In the genomic region with DNA sequence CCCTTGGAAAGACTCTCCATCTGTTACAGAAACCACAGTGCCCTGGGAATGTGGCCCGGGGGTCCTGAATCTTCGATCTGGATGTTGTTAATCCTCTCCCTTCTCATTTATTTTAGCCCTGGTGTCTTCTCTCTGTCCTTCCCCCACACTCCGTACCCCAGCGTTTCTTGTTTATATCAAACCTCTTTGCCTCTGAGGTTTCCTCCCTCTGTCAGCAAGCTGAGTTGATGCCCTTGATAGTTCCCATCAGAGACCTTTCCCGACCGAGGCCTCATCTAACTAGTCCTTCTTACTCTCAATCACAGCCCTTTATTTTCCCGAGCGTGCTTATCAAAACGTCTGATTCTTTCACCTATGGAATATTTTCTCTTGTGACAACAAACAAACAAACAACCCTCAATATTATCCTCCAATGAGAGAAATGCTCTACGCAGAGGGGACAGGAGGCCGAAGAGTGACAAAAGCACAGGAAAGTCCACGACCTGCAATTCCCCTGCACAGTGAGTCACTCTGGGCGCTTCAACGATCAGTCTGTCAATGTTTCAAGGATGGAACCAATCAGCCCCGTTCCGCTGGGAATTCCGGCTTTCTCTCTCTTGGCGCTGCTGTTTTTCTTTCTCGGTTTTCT, we compare ENCODE assay signal across 8 mouse cellular contexts. TPM values are rescaled to one million over a fixed set of nuclear protein-coding genes. Genes with fewer than 3 reads are reported as not detected.
DNase-seq lines count a peak whose midpoint lies in the region; ATAC-seq lines count a peak whose summit lies in the region.

No protein-coding gene starts in this region.

- WGBS in kidney, embryonic 16.5 days = 1% methylated on average over 19 of the region's 19 CpGs
- WGBS in hindbrain, embryonic 11.5 days = 2% methylated on average over 19 of the region's 19 CpGs
- WGBS in midbrain, embryonic 15.5 days = under 1% methylated on average over 19 of the region's 19 CpGs

- H3K27ac ChIP-seq in kidney, embryonic 16.5 days (ENCODE audit: low read length) = peak overlapping the region; percentile 88
- peak overlapping the region; percentile 87 for H3K27ac ChIP-seq in brown adipose tissue, adult 24 weeks (replicated peaks; ENCODE audit: low read depth, low read length)
- peak overlapping the region; percentile 79 for H3K27ac ChIP-seq in hindbrain, embryonic 11.5 days (ENCODE audit: low read depth, low read length)
- peak overlapping the region; percentile 95 for H3K27ac ChIP-seq in midbrain, embryonic 15.5 days

- no peaks in the 10 kb centered on the region for H3K9me3 ChIP-seq in kidney, embryonic 16.5 days (ENCODE audit: low read length)
- H3K9me3 ChIP-seq in hindbrain, embryonic 11.5 days (ENCODE audit: control insufficient read depth, low read length) = no peaks in the 10 kb centered on the region
- H3K9me3 ChIP-seq in midbrain, embryonic 15.5 days = no peaks in the 10 kb centered on the region

- ATAC-seq in kidney, embryonic 16.5 days (ENCODE audit: low FRiP score, low TSS enrichment) = no peak
- peak; percentile 38 for ATAC-seq in hindbrain, embryonic 11.5 days (ENCODE audit: low FRiP score)
- ATAC-seq in midbrain, embryonic 15.5 days (replicated peaks) = peak; percentile 9

- H3K27me3 ChIP-seq in kidney, embryonic 16.5 days (ENCODE audit: insufficient read depth, low read length) = no peaks in the 10 kb centered on the region
- no peaks in the 10 kb centered on the region for H3K27me3 ChIP-seq in hindbrain, embryonic 11.5 days (ENCODE audit: control insufficient read depth, insufficient read depth, low read length)
- H3K27me3 ChIP-seq in midbrain, embryonic 15.5 days (replicated peaks) = no peaks in the 10 kb centered on the region

- peak overlapping the region; percentile 71 for H3K9ac ChIP-seq in kidney, embryonic 16.5 days (replicated peaks; ENCODE audit: low read length)
- H3K9ac ChIP-seq in hindbrain, embryonic 11.5 days (ENCODE audit: low read depth, low read length) = peak overlapping the region; percentile 64
- peak overlapping the region; percentile 62 for H3K9ac ChIP-seq in midbrain, embryonic 15.5 days

- H3K4me2 ChIP-seq in kidney, embryonic 16.5 days (replicated peaks; ENCODE audit: low read depth, low read length) = peak overlapping the region; percentile 85
- H3K4me2 ChIP-seq in hindbrain, embryonic 11.5 days (replicated peaks; ENCODE audit: low read depth, low read length) = peak overlapping the region; percentile 68
- H3K4me2 ChIP-seq in midbrain, embryonic 15.5 days = peak overlapping the region; percentile 92

- H3K4me3 ChIP-seq in kidney, embryonic 16.5 days (ENCODE audit: low read length) = peak overlapping the region; percentile 85
- peak overlapping the region; percentile 96 for H3K4me3 ChIP-seq in brown adipose tissue, adult 24 weeks (ENCODE audit: insufficient read depth, low read depth, low read length)
- H3K4me3 ChIP-seq in hindbrain, embryonic 11.5 days (ENCODE audit: low read depth, low read length) = peak overlapping the region; percentile 87
- peak overlapping the region; percentile 84 for H3K4me3 ChIP-seq in midbrain, embryonic 15.5 days

- H3K4me1 ChIP-seq in kidney, embryonic 16.5 days (ENCODE audit: insufficient read depth, low read length) = peaks cover 23% of the 10 kb centered on the region
- peaks cover 9% of the 10 kb centered on the region for H3K4me1 ChIP-seq in brown adipose tissue, adult 24 weeks (ENCODE audit: control insufficient read depth, insufficient read depth, insufficient read length, low read length)
- 0 out of 2 replicates have a peak, but pooled peaks cover 3% of the 10 kb centered on the region for H3K4me1 ChIP-seq in hindbrain, embryonic 11.5 days (replicated peaks; ENCODE audit: control insufficient read depth, insufficient read depth, low read length)
- peaks cover 31% of the 10 kb centered on the region for H3K4me1 ChIP-seq in midbrain, embryonic 15.5 days

- no peaks in the 10 kb centered on the region for H3K36me3 ChIP-seq in kidney, embryonic 16.5 days (ENCODE audit: insufficient read depth, low read length)
- H3K36me3 ChIP-seq in hindbrain, embryonic 11.5 days (ENCODE audit: control insufficient read depth, insufficient read depth, low read length) = no peaks in the 10 kb centered on the region
- no peaks in the 10 kb centered on the region for H3K36me3 ChIP-seq in midbrain, embryonic 15.5 days (replicated peaks)

- no peak for DNase-seq in kidney, adult 18-20 months
- peak; percentile 26 for DNase-seq in hindbrain, embryonic 11.5 days (ENCODE audit: low spot score)
- no peak for DNase-seq in urinary bladder, adult 2 months (ENCODE audit: low spot score)
- DNase-seq in adipocyte (ENCODE audit: low spot score) = no peak
- DNase-seq in gastrocnemius, postnatal 25 days = no peak

RNA-seq across cellular contexts. Expression of gene Borcs6, which starts 0.7 kb away (rescaled TPM):
- 8.0 and 9.1 TPM in 2 replicates for polyA plus RNA-seq in kidney, embryonic 16.5 days (2015; fragmentation: Nextera tagmentation; extraction: Ambion mirVana)
- 8.1 and 8.3 TPM in 2 replicates for polyA plus RNA-seq in brown adipose tissue, adult 24 weeks (2012; ENCODE audit: insufficient read depth, insufficient read length, missing spikeins)
- 9.8 and 11.6 TPM in 2 replicates for polyA plus RNA-seq in hindbrain, embryonic 11.5 days (2014; fragmentation: Nextera tagmentation; extraction: Ambion mirVana)
- 20.5 and 21.2 TPM in 2 replicates for polyA plus RNA-seq in midbrain, embryonic 15.5 days (2015; fragmentation: Nextera tagmentation; extraction: Ambion mirVana)
- 18.0 and 19.4 TPM in 2 replicates for polyA plus RNA-seq in urinary bladder, adult 2 months (2012; rRNA removed)
- 10 to 100 TPM; 15.5 to 15.9 TPM for total RNA-seq in gastrocnemius, postnatal 25 days (2021)

RNA-seq across cellular contexts. Expression of gene Tmem107, which starts 11.8 kb away (rescaled TPM):
- 61.0 and 68.1 TPM in 2 replicates for polyA plus RNA-seq in kidney, embryonic 16.5 days (2015; fragmentation: Nextera tagmentation; extraction: Ambion mirVana)
- 2.5 and 4.6 TPM in 2 replicates for polyA plus RNA-seq in brown adipose tissue, adult 24 weeks (2012; ENCODE audit: insufficient read depth, insufficient read length, missing spikeins)
- 52.4 and 54.6 TPM in 2 replicates for polyA plus RNA-seq in hindbrain, embryonic 11.5 days (2014; fragmentation: Nextera tagmentation; extraction: Ambion mirVana)
- polyA plus RNA-seq in midbrain, embryonic 15.5 days (2015; fragmentation: Nextera tagmentation; extraction: Ambion mirVana) = 33.5 and 37.7 TPM in 2 replicates
- polyA plus RNA-seq in urinary bladder, adult 2 months (2012; rRNA removed) = 17.9 and 25.8 TPM in 2 replicates
- total RNA-seq in gastrocnemius, postnatal 25 days (2021) = 1 to 10 TPM; 3.9 to 4.1 TPM

RNA-seq across cellular contexts. Expression of gene Aurkb, which starts 13.4 kb away (rescaled TPM):
- polyA plus RNA-seq in kidney, embryonic 16.5 days (2015; fragmentation: Nextera tagmentation; extraction: Ambion mirVana) = 176 and 177 TPM in 2 replicates
- polyA plus RNA-seq in brown adipose tissue, adult 24 weeks (2012; ENCODE audit: insufficient read depth, insufficient read length, missing spikeins) = 0.79 TPM in 1 of 2 replicates, not detected in the other
- 131 and 141 TPM in 2 replicates for polyA plus RNA-seq in hindbrain, embryonic 11.5 days (2014; fragmentation: Nextera tagmentation; extraction: Ambion mirVana)
- polyA plus RNA-seq in midbrain, embryonic 15.5 days (2015; fragmentation: Nextera tagmentation; extraction: Ambion mirVana) = 17.7 and 23.9 TPM in 2 replicates
- polyA plus RNA-seq in urinary bladder, adult 2 months (2012; rRNA removed) = 3.6 and 4.1 TPM in 2 replicates
- total RNA-seq in gastrocnemius, postnatal 25 days (2021) = under 1 TPM; 0.54 to 0.88 TPM

RNA-seq across cellular contexts. Expression of gene Vamp2, which starts 29.4 kb away (rescaled TPM):
- polyA plus RNA-seq in kidney, embryonic 16.5 days (2015; fragmentation: Nextera tagmentation; extraction: Ambion mirVana) = 81.5 and 114 TPM in 2 replicates
- 42.0 and 54.9 TPM in 2 replicates for polyA plus RNA-seq in brown adipose tissue, adult 24 weeks (2012; ENCODE audit: insufficient read depth, insufficient read length, missing spikeins)
- 85.1 and 98.1 TPM in 2 replicates for polyA plus RNA-seq in hindbrain, embryonic 11.5 days (2014; fragmentation: Nextera tagmentation; extraction: Ambion mirVana)
- 319 and 333 TPM in 2 replicates for polyA plus RNA-seq in midbrain, embryonic 15.5 days (2015; fragmentation: Nextera tagmentation; extraction: Ambion mirVana)
- polyA plus RNA-seq in urinary bladder, adult 2 months (2012; rRNA removed) = 163 and 180 TPM in 2 replicates
- 10 to 100 TPM; 34.9 to 35.2 TPM for total RNA-seq in gastrocnemius, postnatal 25 days (2021)

RNA-seq across cellular contexts. Expression of gene Per1, which starts 36.2 kb away (rescaled TPM):
- 11.4 and 15.6 TPM in 2 replicates for polyA plus RNA-seq in kidney, embryonic 16.5 days (2015; fragmentation: Nextera tagmentation; extraction: Ambion mirVana)
- 7.9 and 15.6 TPM in 2 replicates for polyA plus RNA-seq in brown adipose tissue, adult 24 weeks (2012; ENCODE audit: insufficient read depth, insufficient read length, missing spikeins)
- polyA plus RNA-seq in hindbrain, embryonic 11.5 days (2014; fragmentation: Nextera tagmentation; extraction: Ambion mirVana) = 5.6 and 7.4 TPM in 2 replicates
- polyA plus RNA-seq in midbrain, embryonic 15.5 days (2015; fragmentation: Nextera tagmentation; extraction: Ambion mirVana) = 11.3 and 12.3 TPM in 2 replicates
- polyA plus RNA-seq in urinary bladder, adult 2 months (2012; rRNA removed) = 26.8 and 28.5 TPM in 2 replicates
- 10 to 100 TPM; 21.0 to 50.8 TPM for total RNA-seq in gastrocnemius, postnatal 25 days (2021)
